Mouse (Mus musculus): ENCODE results near the gene Arhgef1. TPM values are rescaled to one million over a fixed set of nuclear protein-coding genes. Genes with fewer than 3 reads are reported as not detected.

Gene Arhgef1
- polyA plus RNA-seq, 1 experiment from 2014 or later, result 63.3 TPM

DNA sequence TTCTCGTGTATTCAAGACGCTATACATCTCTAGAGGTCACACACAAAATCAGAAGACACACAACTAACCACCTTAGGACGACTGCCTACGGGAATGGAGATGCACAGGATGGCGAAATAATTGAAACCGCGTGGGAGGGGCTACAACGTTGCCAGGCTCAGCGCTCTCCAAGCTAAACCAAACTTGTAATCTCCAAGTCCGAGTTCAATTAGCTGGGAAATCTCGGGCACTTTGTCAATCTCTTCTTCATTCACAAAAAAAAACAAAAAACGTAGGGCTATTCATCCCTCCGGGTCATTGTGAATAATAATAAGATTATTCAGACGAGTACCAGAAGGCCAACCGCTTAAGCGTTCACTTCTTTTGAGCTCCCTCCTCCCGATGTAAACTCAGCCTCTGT, 33.6 kb upstream of the Arhgef1 start:
- 63% methylated on average over 17 of the region's 17 CpGs for WGBS (ENCODE audit: insufficient replicate concordance)
- Histone ChIP-seq H3K9me3 (replicated peaks; ENCODE audit: control insufficient read depth, low read length) (no peaks in the 10 kb centered on the region), H3K4me2 (no peak overlapping the region), H3K27me3 (ENCODE audit: control insufficient read depth, insufficient read depth, low read length) (peaks cover 27% of the 10 kb centered on the region), H3K4me3 (ENCODE audit: low read depth, low read length) (no peak overlapping the region), H3K9ac (ENCODE audit: low read depth, low read length) (no peak overlapping the region), H3K27ac (ENCODE audit: low read depth, low read length) (no peak overlapping the region), H3K4me1 (ENCODE audit: control insufficient read depth, insufficient read depth, low read length) (no peaks in the 10 kb centered on the region), H3K36me3 (ENCODE audit: control insufficient read depth, insufficient read depth, low read length) (no peaks in the 10 kb centered on the region)
- no peak for ATAC-seq (replicated peaks; ENCODE audit: insufficient number of reproducible peaks, low FRiP score, low TSS enrichment)

DNA sequence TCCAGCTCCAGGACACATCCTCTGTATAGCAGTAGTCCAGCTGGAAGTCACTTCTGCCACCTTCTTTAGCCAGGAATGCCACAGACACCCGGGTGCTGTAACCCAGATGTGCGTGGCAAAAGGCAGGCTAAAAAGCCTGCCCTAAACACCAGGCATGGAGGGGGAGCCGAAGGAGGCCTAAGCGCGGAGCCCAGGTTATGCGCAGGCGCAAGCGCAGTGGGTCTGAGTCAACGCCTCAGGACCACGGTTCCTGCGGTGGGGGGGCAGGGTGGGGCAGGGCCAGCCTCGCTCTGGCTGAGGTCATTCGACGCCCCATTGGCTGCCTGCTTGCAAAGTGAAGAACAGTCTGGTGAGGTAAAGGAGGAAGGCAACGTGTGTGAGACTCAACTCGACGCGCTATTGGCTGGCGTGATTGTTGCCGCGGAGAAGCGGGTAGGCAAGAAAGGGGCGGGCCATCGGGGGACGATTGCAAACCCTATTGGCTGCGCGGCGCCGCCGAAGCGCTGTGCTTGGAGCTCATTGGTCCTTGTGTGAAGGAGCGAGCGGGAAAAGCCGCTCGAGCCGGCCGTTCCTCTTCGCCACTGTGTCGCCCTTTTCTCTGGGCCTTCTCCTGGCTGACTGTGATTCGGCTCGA, 33.1 kb upstream of the Arhgef1 start, which contains the start of the genes Lypd4 and Dmrtc2:
TSS of gene Lypd4 (minus strand) at position 410 of the 634 bp plus-strand sequence.
TSS of gene Dmrtc2 (plus strand) at position 526 of the 634 bp plus-strand sequence.
- 44% methylated on average over 41 of the region's 41 CpGs for WGBS (ENCODE audit: insufficient replicate concordance)
- no peak within 1 kb of the TSS for H3K4me2 ChIP-seq
- no peaks in the 10 kb centered on the region for H3K4me1 ChIP-seq (ENCODE audit: control insufficient read depth, insufficient read depth, low read length)
- no peak for ATAC-seq (replicated peaks; ENCODE audit: insufficient number of reproducible peaks, low FRiP score, low TSS enrichment)
- H3K36me3 ChIP-seq (ENCODE audit: control insufficient read depth, insufficient read depth, low read length), result no peaks in the 10 kb centered on the region
- H3K27me3 ChIP-seq (ENCODE audit: control insufficient read depth, insufficient read depth, low read length), result peaks cover 28% of the 10 kb centered on the region
- H3K27ac ChIP-seq (ENCODE audit: low read depth, low read length), result no peak within 1 kb of the TSS
- H3K4me3 ChIP-seq (ENCODE audit: low read depth, low read length), result no peak within 1 kb of the TSS
- no peak within 1 kb of the TSS for H3K9ac ChIP-seq (ENCODE audit: low read depth, low read length)
- no peaks in the 10 kb centered on the region for H3K9me3 ChIP-seq (replicated peaks; ENCODE audit: control insufficient read depth, low read length)

DNA sequence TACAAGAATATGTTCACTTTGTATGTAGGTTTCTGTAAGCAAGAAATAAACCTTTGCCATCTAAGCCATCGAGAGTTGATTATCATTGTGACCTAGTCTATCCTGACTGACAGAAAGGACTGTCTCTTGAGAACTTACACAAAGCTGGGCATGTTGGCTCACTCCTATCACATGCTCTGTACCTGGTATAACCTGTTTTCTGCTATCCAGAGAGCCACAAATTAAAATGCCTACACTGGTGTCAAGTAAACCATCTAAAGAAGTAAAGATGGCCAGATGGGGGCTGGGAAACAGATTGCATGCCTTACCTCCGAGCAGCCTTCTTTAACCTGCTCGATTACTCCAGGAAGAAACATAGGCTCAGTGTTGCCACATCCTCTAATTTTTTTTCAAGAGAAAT, 25.1 kb upstream of the Arhgef1 start:
- no peaks in the 10 kb centered on the region for H3K36me3 ChIP-seq (ENCODE audit: control insufficient read depth, insufficient read depth, low read length)

DNA sequence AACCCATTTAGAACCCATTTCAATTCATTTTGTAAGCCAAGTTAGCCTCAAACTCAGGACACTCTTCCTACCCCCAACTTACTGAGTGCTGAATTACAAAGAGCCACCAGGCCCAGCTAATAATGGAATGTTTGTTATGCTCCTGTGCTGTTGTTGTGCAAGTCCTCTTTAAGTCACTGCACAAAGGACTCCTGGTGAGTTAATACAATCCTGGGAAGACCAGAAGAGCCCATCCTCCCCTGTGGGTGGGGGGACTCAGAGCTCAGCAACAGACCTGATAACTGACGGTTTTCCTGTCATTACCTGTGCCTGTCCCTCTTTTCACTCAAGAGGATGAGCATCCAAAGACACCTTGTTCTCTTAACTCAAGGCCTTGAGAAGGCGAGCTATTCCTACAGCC, 23.1 kb upstream of the Arhgef1 start:
- H3K36me3 ChIP-seq (ENCODE audit: control insufficient read depth, insufficient read depth, low read length), result no peaks in the 10 kb centered on the region
- H3K4me3 ChIP-seq (ENCODE audit: low read depth, low read length), result no peak overlapping the region
- no peak overlapping the region for H3K27ac ChIP-seq (ENCODE audit: low read depth, low read length)
- H3K4me1 ChIP-seq (ENCODE audit: control insufficient read depth, insufficient read depth, low read length), result no peaks in the 10 kb centered on the region
- no peak overlapping the region for H3K9ac ChIP-seq (ENCODE audit: low read depth, low read length)
- 0 out of 2 replicates have a peak, but pooled peaks cover 3% of the 10 kb centered on the region for H3K27me3 ChIP-seq (ENCODE audit: control insufficient read depth, insufficient read depth, low read length)
- no peak overlapping the region for H3K4me2 ChIP-seq
- no peak for ATAC-seq (replicated peaks; ENCODE audit: insufficient number of reproducible peaks, low FRiP score, low TSS enrichment)
- H3K9me3 ChIP-seq (replicated peaks; ENCODE audit: control insufficient read depth, low read length), result no peaks in the 10 kb centered on the region
- 42% methylated on average over 2 of the region's 2 CpGs for WGBS (ENCODE audit: insufficient replicate concordance)

More for the DNA sequence above, 25.1 kb upstream of the Arhgef1 start:
- Histone ChIP-seq H3K4me3 (ENCODE audit: low read depth, low read length) (no peak overlapping the region), H3K4me1 (ENCODE audit: control insufficient read depth, insufficient read depth, low read length) (no peaks in the 10 kb centered on the region), H3K27ac (ENCODE audit: low read depth, low read length) (no peak overlapping the region), H3K4me2 (no peak overlapping the region), H3K9ac (ENCODE audit: low read depth, low read length) (no peak overlapping the region), H3K27me3 (ENCODE audit: control insufficient read depth, insufficient read depth, low read length) (peaks cover 9% of the 10 kb centered on the region; the same call in 1 of the 2 replicates), H3K9me3 (replicated peaks; ENCODE audit: control insufficient read depth, low read length) (no peaks in the 10 kb centered on the region)
- 70% methylated on average over 3 of the region's 3 CpGs for WGBS (ENCODE audit: insufficient replicate concordance)
- no peak for ATAC-seq (replicated peaks; ENCODE audit: insufficient number of reproducible peaks, low FRiP score, low TSS enrichment)

DNA sequence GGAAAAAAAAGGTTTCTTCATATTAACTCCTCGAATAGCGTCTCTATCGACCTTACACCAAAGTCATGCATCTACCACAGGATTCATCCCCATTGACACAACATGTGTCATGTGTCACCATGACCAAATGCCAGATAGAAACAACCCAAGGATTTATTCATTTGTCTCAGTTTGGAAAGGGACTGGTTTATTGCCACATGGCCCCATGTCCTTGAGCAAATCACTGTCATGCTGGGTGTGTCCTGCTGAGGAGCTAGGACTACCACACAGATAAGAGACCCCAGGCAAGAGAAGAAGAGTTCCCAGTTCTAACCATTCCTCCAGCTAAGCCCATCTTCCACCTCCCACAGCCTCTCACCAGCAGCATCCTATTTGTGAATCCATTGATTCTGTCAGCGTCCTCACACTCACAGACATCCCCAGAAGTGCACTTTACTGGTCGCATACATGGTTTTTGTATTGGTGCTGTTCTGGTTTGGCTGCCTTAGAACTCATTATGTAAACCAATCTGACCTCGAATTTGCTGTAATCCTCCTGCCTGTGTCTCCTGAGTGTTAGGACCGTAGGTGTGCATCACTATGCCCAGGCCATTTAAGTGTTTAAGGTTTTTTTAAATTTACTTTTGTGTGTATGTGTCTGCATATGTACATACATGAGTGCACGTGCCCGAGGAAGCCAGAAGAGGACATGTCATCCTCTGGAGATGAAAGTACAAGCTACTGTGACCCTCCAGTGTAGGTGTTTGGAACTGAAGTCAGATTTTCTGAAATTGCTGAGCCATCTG, 20.1 kb upstream of the Arhgef1 start:
- Histone ChIP-seq H3K9me3 (replicated peaks; ENCODE audit: control insufficient read depth, low read length) (no peaks in the 10 kb centered on the region), H3K27ac (ENCODE audit: low read depth, low read length) (no peak overlapping the region), H3K4me1 (ENCODE audit: control insufficient read depth, insufficient read depth, low read length) (peaks cover 15% of the 10 kb centered on the region), H3K9ac (ENCODE audit: low read depth, low read length) (no peak overlapping the region), H3K4me2 (no peak overlapping the region), H3K36me3 (ENCODE audit: control insufficient read depth, insufficient read depth, low read length) (peaks cover 18% of the 10 kb centered on the region), H3K4me3 (ENCODE audit: low read depth, low read length) (no peak overlapping the region), H3K27me3 (ENCODE audit: control insufficient read depth, insufficient read depth, low read length) (no peaks in the 10 kb centered on the region)
- ATAC-seq (replicated peaks; ENCODE audit: insufficient number of reproducible peaks, low FRiP score, low TSS enrichment), result no peak
- 88% methylated on average over 9 of the region's 9 CpGs for WGBS (ENCODE audit: insufficient replicate concordance)

DNA sequence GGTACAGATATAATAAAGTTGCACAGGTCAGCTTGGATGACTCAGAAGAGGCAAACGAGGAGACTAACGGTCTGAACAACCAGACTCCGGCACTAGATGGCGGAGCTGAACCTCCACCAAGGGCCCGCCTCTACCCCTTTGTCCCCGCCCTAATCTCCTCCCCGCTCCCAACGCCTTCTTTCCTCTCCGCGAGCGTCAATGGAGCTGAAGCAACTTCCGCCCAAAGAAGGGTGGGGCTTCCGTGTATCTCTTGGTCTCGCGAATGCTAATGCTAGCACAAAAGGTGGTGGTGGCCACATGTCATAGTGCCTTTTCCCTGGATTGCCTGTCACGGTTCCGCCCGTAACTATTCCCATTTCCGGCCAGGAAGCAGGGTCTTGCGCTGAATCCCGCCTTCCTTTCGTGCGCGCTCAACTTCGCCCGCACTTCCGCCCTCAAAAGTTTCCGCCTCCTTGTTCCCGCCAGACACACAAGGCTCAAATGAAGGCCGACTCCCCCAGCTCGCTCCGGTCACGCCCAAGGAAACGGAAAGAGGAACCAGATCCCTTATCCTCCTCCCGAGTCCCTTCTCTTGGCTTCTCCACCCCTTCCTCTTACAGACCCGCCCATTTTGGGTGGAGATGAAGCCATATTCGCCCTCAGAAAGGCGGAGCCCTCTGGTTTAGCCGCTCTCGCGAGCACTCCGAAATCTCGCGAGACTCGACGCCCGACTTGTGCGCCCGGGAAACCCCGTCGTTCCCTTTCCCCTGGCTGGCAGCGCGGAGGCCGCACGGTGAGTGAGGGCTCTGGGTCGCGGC, 18.6 kb upstream of the Arhgef1 start, which contains the start of gene Rps19:
TSS of gene Rps19 (plus strand) at position 476 of the 797 bp plus-strand sequence.
- peak within 1 kb of the TSS; percentile 94 for H3K27ac ChIP-seq (ENCODE audit: low read depth, low read length)
- peaks cover 15% of the 10 kb centered on the region for H3K4me1 ChIP-seq (ENCODE audit: control insufficient read depth, insufficient read depth, low read length)
- H3K9ac ChIP-seq (ENCODE audit: low read depth, low read length), result peak within 1 kb of the TSS; percentile 100
- peak within 1 kb of the TSS; percentile 100 for H3K4me3 ChIP-seq (ENCODE audit: low read depth, low read length)
- ATAC-seq (replicated peaks; ENCODE audit: insufficient number of reproducible peaks, low FRiP score, low TSS enrichment), result peak; percentile 93
- WGBS (ENCODE audit: insufficient replicate concordance), result under 1% methylated on average over 54 of the region's 57 CpGs
- H3K9me3 ChIP-seq (replicated peaks; ENCODE audit: control insufficient read depth, low read length), result no peaks in the 10 kb centered on the region
- H3K4me2 ChIP-seq, result peak within 1 kb of the TSS; percentile 91
- H3K36me3 ChIP-seq (ENCODE audit: control insufficient read depth, insufficient read depth, low read length), result peaks cover 25% of the 10 kb centered on the region
- H3K27me3 ChIP-seq (ENCODE audit: control insufficient read depth, insufficient read depth, low read length), result no peaks in the 10 kb centered on the region

DNA sequence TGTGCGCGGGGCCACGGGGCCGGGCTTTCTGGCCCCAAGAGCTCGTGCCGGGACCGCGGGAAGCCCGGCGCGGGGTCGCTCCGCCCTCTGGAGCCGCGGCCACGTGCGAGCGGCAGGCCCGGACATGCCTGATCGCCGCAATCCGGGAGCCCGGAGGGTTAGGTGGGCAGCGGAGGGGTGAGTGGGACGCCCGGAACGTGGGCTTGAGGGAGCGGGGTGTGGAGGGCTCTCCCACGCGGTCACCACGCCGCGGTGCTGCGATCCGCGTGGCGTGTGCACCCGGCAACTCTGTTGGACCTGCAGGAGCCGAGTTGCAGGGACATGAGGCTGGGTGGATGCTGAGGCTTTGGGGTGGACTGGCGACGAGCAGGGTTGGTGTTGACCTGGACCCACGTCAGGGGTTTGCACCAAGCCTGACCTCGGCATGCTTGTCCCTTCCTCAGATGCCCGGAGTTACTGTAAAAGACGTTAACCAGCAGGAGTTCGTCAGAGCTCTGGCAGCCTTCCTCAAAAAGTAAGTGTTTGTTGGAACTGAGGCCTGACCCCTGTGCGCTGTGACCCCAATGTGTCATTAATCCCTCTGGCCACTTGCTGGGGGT, 17.9 kb upstream of the Arhgef1 start:
- no peaks in the 10 kb centered on the region for H3K27me3 ChIP-seq (ENCODE audit: control insufficient read depth, insufficient read depth, low read length)
- H3K36me3 ChIP-seq (ENCODE audit: control insufficient read depth, insufficient read depth, low read length), result peaks cover 31% of the 10 kb centered on the region
- peak overlapping the region; percentile 100 for H3K9ac ChIP-seq (ENCODE audit: low read depth, low read length)
- peak overlapping the region; percentile 94 for H3K27ac ChIP-seq (ENCODE audit: low read depth, low read length)
- peak overlapping the region; percentile 91 for H3K4me2 ChIP-seq
- WGBS (ENCODE audit: insufficient replicate concordance), result under 1% methylated on average over 47 of the region's 47 CpGs
- peaks cover 15% of the 10 kb centered on the region for H3K4me1 ChIP-seq (ENCODE audit: control insufficient read depth, insufficient read depth, low read length)
- H3K9me3 ChIP-seq (replicated peaks; ENCODE audit: control insufficient read depth, low read length), result no peaks in the 10 kb centered on the region
- peak overlapping the region; percentile 100 for H3K4me3 ChIP-seq (ENCODE audit: low read depth, low read length)
- ATAC-seq (replicated peaks; ENCODE audit: insufficient number of reproducible peaks, low FRiP score, low TSS enrichment), result 0 out of 2 replicates have a peak, but pooled peaks have one; percentile 0

Data from heart, embryonic 11.5 days (tissue).